Mouse (Mus musculus) splenic B cell, adult 2 months (primary cell): Measurements from ENCODE around the gene Cyp11a1.

ENCODE experiments used
- DNase-seq: peaks from one replicate; pipeline ENCODE4 v3.0.0-alpha.2; 2011; ENCODE audit warnings: low read depth, low spot score
- H3K27me3 ChIP-seq: 2 replicates; pipeline ENCODE4 v1.6.1; 2012; ENCODE audit warnings: mild to moderate bottlenecking, low read length, moderate library complexity, mixed read lengths; ENCODE audit not compliant: control insufficient read depth, poor library complexity, insufficient read depth, severe bottlenecking
- H3K36me3 ChIP-seq: 2 replicates; pipeline ENCODE4 v1.6.1; 2012; ENCODE audit warnings: mild to moderate bottlenecking, low read length, moderate library complexity, mixed read lengths; ENCODE audit not compliant: control insufficient read depth, poor library complexity, insufficient read depth, severe bottlenecking

The Cyp11a1 gene

GRCm38 (mm10) chr9:58059920-58060319, 53.7 kb downstream of the Cyp11a1 start:
- no peaks in the 10 kb centered on the region for H3K36me3 ChIP-seq
- no peak for DNase-seq
- H3K27me3 ChIP-seq: no peaks in the 10 kb centered on the region

- peak; percentile 42 for DNase-seq
Measured at GRCm38 (mm10) chr9:58060677-58061667, 54.8 kb downstream of the Cyp11a1 start.

GRCm38 (mm10) chr9:58063531-58063930, 57.3 kb downstream of the Cyp11a1 start, which contains the start of gene Stra6:
Gene Stra6 (plus strand): TSS chr9:58063788.
- no peak for DNase-seq
- H3K27me3 ChIP-seq: no peaks in the 10 kb centered on the region
- H3K36me3 ChIP-seq: no peaks in the 10 kb centered on the region

More at GRCm38 (mm10) chr9:58060677-58061667, 54.8 kb downstream of the Cyp11a1 start:
- Histone ChIP-seq H3K27me3 (no peaks in the 10 kb centered on the region), H3K36me3 (no peaks in the 10 kb centered on the region)

- H3K36me3 ChIP-seq: no peaks in the 10 kb centered on the region
- DNase-seq: no peak
Measured at GRCm38 (mm10) chr9:58065532-58065931, 59.3 kb downstream of the Cyp11a1 start.

GRCm38 (mm10) chr9:58065977-58066730, 59.9 kb downstream of the Cyp11a1 start:
- Histone ChIP-seq H3K27me3 (no peaks in the 10 kb centered on the region), H3K36me3 (no peaks in the 10 kb centered on the region)
- DNase-seq: no peak

More at GRCm38 (mm10) chr9:58065532-58065931, 59.3 kb downstream of the Cyp11a1 start:
- H3K27me3 ChIP-seq: no peaks in the 10 kb centered on the region

- DNase-seq: no peak
- Histone ChIP-seq H3K36me3 (no peaks in the 10 kb centered on the region), H3K27me3 (no peaks in the 10 kb centered on the region)
Measured at GRCm38 (mm10) chr9:58066731-58067095, 60.5 kb downstream of the Cyp11a1 start.

- DNase-seq: no peak
Measured at GRCm38 (mm10) chr9:58067546-58067945, 61.3 kb downstream of the Cyp11a1 start.

GRCm38 (mm10) chr9:58074561-58074960, 68.3 kb downstream of the Cyp11a1 start:
- DNase-seq: no peak
- no peaks in the 10 kb centered on the region for H3K36me3 ChIP-seq

More at GRCm38 (mm10) chr9:58067546-58067945, 61.3 kb downstream of the Cyp11a1 start:
- no peaks in the 10 kb centered on the region for H3K36me3 ChIP-seq
- H3K27me3 ChIP-seq: no peaks in the 10 kb centered on the region

More at GRCm38 (mm10) chr9:58074561-58074960, 68.3 kb downstream of the Cyp11a1 start:
- H3K27me3 ChIP-seq: no peaks in the 10 kb centered on the region
